Mouse (Mus musculus): ENCODE measurements around the gene Taf1d. TPM values are rescaled to one million over a fixed set of nuclear protein-coding genes. Genes with fewer than 3 reads are reported as not detected.

Taf1d gene
- total RNA-seq, 2 experiments from 2014 or later: 427 to 1,420 TPM

Other genes starting within 250 kb of the Taf1d start
- gene Hephl1, start 194.1 kb upstream of the Taf1d start, total RNA-seq (2015): not detected in 2 replicates
- gene Hephl1, start 194.1 kb upstream of the Taf1d start, total RNA-seq (2017): not detected in 2 replicates
- gene Vstm5, start 67.2 kb upstream of the Taf1d start, total RNA-seq (2015): 0.10 and 1.4 TPM in 2 replicates
- gene Vstm5, start 67.2 kb upstream of the Taf1d start, total RNA-seq (2017): 0.10 TPM in 1 of 2 replicates, not detected in the other
- gene Med17, start 26.3 kb upstream of the Taf1d start, total RNA-seq (2015): 46.8 and 50.0 TPM in 2 replicates
- 35.6 TPM in 2 replicates for gene Med17, start 26.3 kb upstream of the Taf1d start, total RNA-seq (2017)
- gene 4931406C07Rik, start 234 bp downstream of the Taf1d start, total RNA-seq (2015): 15.1 and 18.5 TPM in 2 replicates
- 11.2 and 11.6 TPM in 2 replicates for gene 4931406C07Rik, start 234 bp downstream of the Taf1d start, total RNA-seq (2017)
- 45.0 and 82.7 TPM in 2 replicates for gene Cep295, start 51.6 kb downstream of the Taf1d start, total RNA-seq (2015)
- gene Cep295, start 51.6 kb downstream of the Taf1d start, total RNA-seq (2017): 35.1 and 60.7 TPM in 2 replicates
- 18.1 and 20.4 TPM in 2 replicates for gene Smco4, start 187.2 kb downstream of the Taf1d start, total RNA-seq (2015)
- 5.0 and 8.0 TPM in 2 replicates for gene Smco4, start 187.2 kb downstream of the Taf1d start, total RNA-seq (2017)

All from megakaryocyte progenitor cell, adult 5-6 weeks (primary cell).